Mouse (Mus musculus) liver, adult 2 months (tissue): Measurements from ENCODE around the gene Acvrl1.

ENCODE experiments used
- CTCF ChIP-seq: fragments of 200-500 bp; IDR thresholded peaks from 2 replicates; pipeline ENCODE4 v1.5.1; 2011; ENCODE audit warnings: low read depth, low read length, control low read depth
- POLR2A ChIP-seq: fragments of 200-500 bp; IDR thresholded peaks from 2 replicates; pipeline ENCODE4 v1.6.1; 2011; ENCODE audit warnings: low read length, control low read depth; ENCODE audit not compliant: insufficient read depth; ENCODE audit errors: extremely low read depth

DNA sequence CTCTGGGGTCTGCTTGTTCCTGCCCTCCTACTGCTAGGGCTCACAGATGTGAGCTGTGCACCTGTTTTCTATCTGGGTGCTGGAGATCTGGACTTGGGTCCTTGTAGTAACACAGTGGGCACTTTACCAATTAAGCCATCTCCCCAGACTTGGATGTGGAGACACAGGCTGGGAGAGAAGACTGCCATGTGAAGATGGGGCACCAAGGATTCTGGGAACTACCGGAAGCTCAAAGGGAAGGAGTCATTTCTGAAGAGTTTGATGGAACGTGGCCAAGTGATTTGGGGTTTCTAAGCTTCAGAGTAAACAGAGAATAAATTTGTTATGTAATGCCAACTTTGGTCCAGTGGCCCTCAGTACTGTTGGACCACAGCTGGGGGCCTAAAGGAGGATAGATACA lies 43.7 kb downstream of the Acvrl1 start:
- TF ChIP-seq CTCF, result no peak
- TF ChIP-seq POLR2A, result no peak
